Comparison of ENCODE assay signal across 8 mouse cellular contexts in genomic region chr9:78587914-78588313, GRCm38 (mm10). TPM values are rescaled to one million over a fixed set of nuclear protein-coding genes. Genes with fewer than 3 reads are reported as not detected.
DNase-seq lines count a peak whose midpoint lies in the region; ATAC-seq and TF ChIP-seq lines count a peak whose summit lies in the region.

Gene Slc17a5 (minus strand): TSS chr9:78588041.

- H3K27me3 ChIP-seq in hindbrain, embryonic 10.5 days (ENCODE audit: insufficient read depth, poor library complexity, severe bottlenecking) = no peaks in the 10 kb centered on the region; the same call in 1 of the 2 replicates
- no peaks in the 10 kb centered on the region for H3K27me3 ChIP-seq in lung, postnatal 0 days (replicated peaks; ENCODE audit: insufficient read depth, low read length)

- peaks cover 12% of the 10 kb centered on the region; the same call in 1 of the 2 replicates for H3K36me3 ChIP-seq in hindbrain, embryonic 10.5 days
- no peaks in the 10 kb centered on the region for H3K36me3 ChIP-seq in lung, postnatal 0 days (ENCODE audit: insufficient read depth, low read length)

- H3K27ac ChIP-seq in hindbrain, embryonic 10.5 days = peak within 1 kb of the TSS; percentile 91
- peak within 1 kb of the TSS; percentile 82 for H3K27ac ChIP-seq in lung, postnatal 0 days (ENCODE audit: low read length)

- no peaks in the 10 kb centered on the region for H3K9me3 ChIP-seq in hindbrain, embryonic 10.5 days
- no peaks in the 10 kb centered on the region for H3K9me3 ChIP-seq in lung, postnatal 0 days (ENCODE audit: low read length)

- peak within 1 kb of the TSS; percentile 72 for H3K4me2 ChIP-seq in lung, postnatal 0 days (replicated peaks; ENCODE audit: low read depth, low read length)

- peak within 1 kb of the TSS; percentile 82 for H3K4me3 ChIP-seq in hindbrain, embryonic 10.5 days
- H3K4me3 ChIP-seq in lung, postnatal 0 days (ENCODE audit: low read depth, low read length) = peak within 1 kb of the TSS; percentile 63

- ATAC-seq in frontal cortex, adult (ENCODE audit: low TSS enrichment) = peak; percentile 91
- peak; percentile 99 for ATAC-seq in lung, postnatal 0 days

- peaks cover 13% of the 10 kb centered on the region for H3K4me1 ChIP-seq in hindbrain, embryonic 10.5 days (replicated peaks)
- peaks cover 11% of the 10 kb centered on the region; the same call in 1 of the 2 replicates for H3K4me1 ChIP-seq in lung, postnatal 0 days (ENCODE audit: insufficient read depth, low read depth, low read length)

- no peak for TF ChIP-seq EP300 in lung, postnatal 0 days (IDR thresholded peaks at IDR 0.05)

- peak; percentile 26; the same call in 1 of the 2 replicates for TF ChIP-seq CTCF in lung, postnatal 0 days (IDR thresholded peaks at IDR 0.05)

- peak within 1 kb of the TSS; percentile 44 for H3K9ac ChIP-seq in lung, postnatal 0 days (replicated peaks; ENCODE audit: low read depth)

- under 1% methylated on average over 27 of the region's 27 CpGs for WGBS in hindbrain, embryonic 10.5 days
- WGBS in lung, postnatal 0 days = 2% methylated on average over 27 of the region's 27 CpGs

- peak; percentile 97 for DNase-seq in MN1 (ENCODE audit: low spot score)
- DNase-seq in cerebellum, adult 9-10 months = peak; percentile 93
- DNase-seq in hindbrain, embryonic 10.5 days (ENCODE audit: low spot score) = peak; percentile 98
- peak; percentile 94 for DNase-seq in layer of hippocampus, adult 9-11 months
- peak; percentile 97 for DNase-seq in lung, postnatal 0 days (ENCODE audit: low spot score)
- DNase-seq in ovary, postnatal 14 days (ENCODE audit: low spot score) = peak; percentile 91
- peak; percentile 96 for DNase-seq in thymus, postnatal 14 days

RNA-seq across cellular contexts. Expression of gene Slc17a5, which starts in this region (rescaled TPM):
- 10.0 and 10.4 TPM in 2 replicates for polyA plus RNA-seq in hindbrain, embryonic 10.5 days (2016; fragmentation: Nextera tagmentation; extraction: Ambion mirVana)
- polyA plus RNA-seq in lung, postnatal 0 days (2015; fragmentation: Nextera tagmentation; extraction: Ambion mirVana) = 19.9 TPM in 2 replicates

Comparison
In these comparisons a context has a peak if more than half of its experiments do, and no peak if none do; other contexts are left out.
1. Peak in every context shown above with its lines: DNase-seq, ATAC-seq, H3K4me3 ChIP-seq and H3K27ac ChIP-seq.